ENCODE assay signal across 23 mouse cellular contexts in genomic region chr9:32617430-32617768, GRCm38 (mm10). TPM values are rescaled to one million over a fixed set of nuclear protein-coding genes. Genes with fewer than 3 reads are reported as not detected.
DNase-seq lines count a peak whose midpoint lies in the region; ATAC-seq and TF ChIP-seq lines count a peak whose summit lies in the region.
"Had no signal": no experiment of that assay in that cellular context is flagged by ENCODE, and none has a peak within 500 bp of the region (broad histone marks: within the 10 kb centered on the region; RNA-seq: fewer than 3 reads in every experiment).

No protein-coding gene starts in this region.

- H3K79me2 ChIP-seq in liver, adult 2 months (ENCODE audit: control insufficient read depth, insufficient read depth, low read length), result no peaks in the 10 kb centered on the region

- H3K4me1 ChIP-seq in liver, adult 2 months (ENCODE audit: control insufficient read depth, insufficient read depth, low read length), result no peaks in the 10 kb centered on the region
- H3K4me1 ChIP-seq: hindbrain, embryonic 12.5 days; neural tube, embryonic 12.5 days had no signal

- ATAC-seq in cerebellum, adult (ENCODE audit: insufficient number of reproducible peaks, low FRiP score, low TSS enrichment), result no peak
- ATAC-seq: midbrain, embryonic 15.5 days had no signal

- H3K36me3 ChIP-seq in liver, adult 2 months (ENCODE audit: control insufficient read depth, insufficient read depth, low read length), result no peaks in the 10 kb centered on the region
- H3K36me3 ChIP-seq in splenic B cell, adult 2 months (ENCODE audit: control insufficient read depth, insufficient read depth, low read length, poor library complexity, severe bottlenecking), result no peaks in the 10 kb centered on the region
- H3K36me3 ChIP-seq: embryonic facial prominence, embryonic 15.5 days; hindbrain, embryonic 12.5 days; limb, embryonic 15.5 days; lung, embryonic 15.5 days; midbrain, embryonic 15.5 days; neural tube, embryonic 12.5 days had no signal

- peak; percentile 6 for DNase-seq in liver, adult 2 months (ENCODE audit: extremely low read depth, low read depth, low spot score)
- no peak for DNase-seq in liver
- peak; percentile 45 for DNase-seq in thymus, postnatal 14 days
- no peak for DNase-seq in thymus, postnatal 10 days (ENCODE audit: low spot score in 2 of 2)
- DNase-seq in skeletal muscle tissue, adult 2 months (ENCODE audit: low read depth, low spot score), result peak; percentile 18
- DNase-seq in splenic B cell, adult 2 months (ENCODE audit: low read depth, low spot score), result peak; percentile 97
- DNase-seq in embryo, embryonic 10.5 days (ENCODE audit: low spot score), result no peak
- DNase-seq: adrenal gland, postnatal 10 days; cerebellum, postnatal 25 days; gastrocnemius, adult 2 months; heart, postnatal 10 days; kidney, postnatal 14 days; layer of hippocampus, postnatal 36 days; right cerebral cortex, adult 18-20 months had no signal

- TF ChIP-seq POLR2A in liver, adult 2 months (IDR thresholded peaks at IDR 0.05; ENCODE audit: extremely low read depth, insufficient read depth, low read length), result no peak

- H3K27ac ChIP-seq in liver, adult 2 months (replicated peaks; ENCODE audit: insufficient read depth, low read depth, low read length), result no peak overlapping the region
- H3K27ac ChIP-seq: embryonic facial prominence, embryonic 15.5 days; gastrocnemius, adult 2 months; hindbrain, embryonic 12.5 days; layer of hippocampus, adult 2 months; limb, embryonic 15.5 days; lung, embryonic 15.5 days; midbrain, embryonic 15.5 days; neural tube, embryonic 12.5 days had no signal

- no peak overlapping the region for H3K4me3 ChIP-seq in liver, adult 2 months (ENCODE audit: insufficient read depth, low read depth, low read length)
- H3K4me3 ChIP-seq: embryonic facial prominence, embryonic 15.5 days; gastrocnemius, adult 2 months; hindbrain, embryonic 12.5 days; layer of hippocampus, adult 2 months; limb, embryonic 15.5 days; lung, embryonic 15.5 days; megakaryocyte, embryonic 14.5 days; midbrain, embryonic 15.5 days; neural tube, embryonic 12.5 days had no signal

- H3K27me3 ChIP-seq in liver, adult 2 months (ENCODE audit: control insufficient read depth, insufficient read depth, low read length), result no peaks in the 10 kb centered on the region
- no peaks in the 10 kb centered on the region for H3K27me3 ChIP-seq in splenic B cell, adult 2 months (ENCODE audit: control insufficient read depth, insufficient read depth, low read length, poor library complexity, severe bottlenecking)
- H3K27me3 ChIP-seq: embryonic facial prominence, embryonic 15.5 days; limb, embryonic 15.5 days; lung, embryonic 15.5 days; neural tube, embryonic 12.5 days had no signal

- no peak overlapping the region for H3K9ac ChIP-seq in liver, adult 2 months (ENCODE audit: low read depth, low read length)
- H3K9ac ChIP-seq: embryonic facial prominence, embryonic 15.5 days; hindbrain, embryonic 12.5 days; limb, embryonic 15.5 days; lung, embryonic 15.5 days; midbrain, embryonic 15.5 days; neural tube, embryonic 12.5 days had no signal

- 69% methylated on average over 5 of the region's 5 CpGs for WGBS in liver, adult 2 months

- no peak for TF ChIP-seq CTCF in liver, adult 2 months (IDR thresholded peaks at IDR 0.05; ENCODE audit: low read depth, low read length)

RNA-seq across cellular contexts. Expression of gene Ets1, which starts 18.6 kb away (rescaled TPM):
- 18.8 and 20.1 TPM in 2 replicates for total RNA-seq in liver, adult 2 months (2014; rRNA removed)
- 5.1 and 7.6 TPM in 2 replicates for polyA plus RNA-seq in liver, adult 2 months (2012; rRNA removed)

Comparison
In these comparisons a context has a peak if more than half of its experiments do, and no peak if none do; other contexts are left out.
1. DNase-seq: peak in liver, adult 2 months (single experiment), thymus, postnatal 14 days (single experiment), skeletal muscle tissue, adult 2 months (single experiment) and splenic B cell, adult 2 months (single experiment); none in liver (single experiment), thymus, postnatal 10 days (0 of 2) and embryo, embryonic 10.5 days (single experiment).